ENCODE assay signal across 15 mouse cellular contexts in the genomic region with DNA sequence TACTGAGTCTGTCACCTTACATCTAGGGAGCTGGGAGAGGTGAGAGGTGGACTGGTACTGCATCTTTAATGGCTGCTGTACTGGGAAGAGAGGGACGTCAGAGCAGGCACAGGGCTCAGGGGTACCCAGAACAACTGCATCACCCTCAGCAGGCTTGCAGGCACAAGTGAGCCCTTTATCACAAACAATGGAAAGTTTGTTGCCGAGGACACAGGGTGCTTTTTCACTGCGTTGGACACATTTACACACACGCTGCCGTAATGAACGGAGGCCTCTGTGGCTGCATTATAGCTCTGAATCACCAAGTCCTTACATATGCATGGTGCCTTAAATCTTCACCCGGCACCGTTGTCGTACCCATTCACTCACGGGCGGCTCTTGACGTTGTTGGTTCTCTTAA.
DNase-seq lines count a peak whose midpoint lies in the region; ATAC-seq and TF ChIP-seq lines count a peak whose summit lies in the region.
"Had no signal": no experiment of that assay in that cellular context is flagged by ENCODE, and none has a peak within 500 bp of the region (broad histone marks: within the 10 kb centered on the region; RNA-seq: fewer than 3 reads in every experiment).

No protein-coding gene starts in this region.

- intact Hi-C loops in left cerebral cortex, adult 2 months (cut with DNase I) = no loop called here
- intact Hi-C loops in heart, postnatal 36 days (cut with DNase I) = no loop called here

- H3K4me1 ChIP-seq in heart, embryonic 11.5 days (ENCODE audit: control insufficient read depth, insufficient read depth, low read length) = no peaks in the 10 kb centered on the region
- H3K4me1 ChIP-seq in neural tube, embryonic 15.5 days = peaks cover 11% of the 10 kb centered on the region
- H3K4me1 ChIP-seq: embryonic facial prominence, embryonic 10.5 days; kidney, embryonic 15.5 days had no signal

- no peak overlapping the region for H3K9ac ChIP-seq in heart, embryonic 11.5 days (ENCODE audit: low read depth, low read length)
- no peak overlapping the region for H3K9ac ChIP-seq in neural tube, embryonic 15.5 days (replicated peaks)
- H3K9ac ChIP-seq: kidney, embryonic 15.5 days; liver, embryonic 14.5 days had no signal

- H3K4me3 ChIP-seq in heart, embryonic 11.5 days (ENCODE audit: low read depth, low read length) = no peak overlapping the region
- H3K4me3 ChIP-seq in left cerebral cortex, adult 2 months = no peak overlapping the region
- no peak overlapping the region for H3K4me3 ChIP-seq in neural tube, embryonic 15.5 days (replicated peaks)
- H3K4me3 ChIP-seq: embryonic facial prominence, embryonic 10.5 days; heart, adult 2 months; kidney, embryonic 15.5 days had no signal

- H3K4me2 ChIP-seq in heart, embryonic 11.5 days = no peak overlapping the region
- H3K4me2 ChIP-seq in neural tube, embryonic 15.5 days = peak overlapping the region; percentile 27; the same call in 1 of the 2 replicates
- H3K4me2 ChIP-seq: kidney, embryonic 15.5 days had no signal

- DNase-seq in heart, adult 11 months = peak; percentile 59
- peak; percentile 26 to 37 for DNase-seq in right cerebral cortex, postnatal 10 days (ENCODE audit: low spot score in 2 of 2)
- no peak for DNase-seq in right cerebral cortex, postnatal 4 days
- DNase-seq in left cerebral cortex, adult 2 months (ENCODE audit: extremely low spot score in 1 of 2, low spot score in 2 of 2) = no peak
- no peak for DNase-seq in heart, postnatal 36 days
- DNase-seq: cerebellum, adult 8-10 months; heart, adult 2 months; heart, postnatal 14 days; midbrain, embryonic 14.5 days had no signal

- TF ChIP-seq CTCF in left cerebral cortex, adult 2 months (IDR thresholded peaks at IDR 0.05) = no peak

- ATAC-seq in heart, embryonic 11.5 days (replicated peaks; ENCODE audit: insufficient number of reproducible peaks, low FRiP score, low TSS enrichment) = no peak
- no peak; the same call in 1 of the 2 replicates for ATAC-seq in neural tube, embryonic 15.5 days (ENCODE audit: low FRiP score)
- ATAC-seq: CD4-positive, CD25-positive, alpha-beta regulatory T cell, adult 4 months had no signal

- H3K9me3 ChIP-seq in heart, embryonic 11.5 days (replicated peaks; ENCODE audit: control insufficient read depth, low read length) = no peaks in the 10 kb centered on the region
- H3K9me3 ChIP-seq in neural tube, embryonic 15.5 days (replicated peaks) = no peaks in the 10 kb centered on the region
- H3K9me3 ChIP-seq: embryonic facial prominence, embryonic 10.5 days; kidney, embryonic 15.5 days had no signal

- no peaks in the 10 kb centered on the region for H3K27me3 ChIP-seq in heart, embryonic 11.5 days (ENCODE audit: control insufficient read depth, insufficient read depth, low read length)
- no peaks in the 10 kb centered on the region for H3K27me3 ChIP-seq in neural tube, embryonic 15.5 days (replicated peaks)
- H3K27me3 ChIP-seq: kidney, embryonic 15.5 days had no signal

- H3K27ac ChIP-seq in heart, embryonic 11.5 days (ENCODE audit: low read depth, low read length) = no peak overlapping the region
- peak overlapping the region; percentile 72 for H3K27ac ChIP-seq in left cerebral cortex, adult 2 months
- H3K27ac ChIP-seq in neural tube, embryonic 15.5 days (replicated peaks) = no peak overlapping the region
- H3K27ac ChIP-seq: embryonic facial prominence, embryonic 10.5 days; heart, adult 2 months; kidney, embryonic 15.5 days; liver, embryonic 14.5 days had no signal

- no peaks in the 10 kb centered on the region for H3K36me3 ChIP-seq in heart, embryonic 11.5 days (ENCODE audit: control insufficient read depth, insufficient read depth, low read length)
- H3K36me3 ChIP-seq in neural tube, embryonic 15.5 days = no peaks in the 10 kb centered on the region
- H3K36me3 ChIP-seq: embryonic facial prominence, embryonic 10.5 days; kidney, embryonic 15.5 days had no signal

- 81% methylated on average over 12 of the region's 12 CpGs for WGBS in heart, embryonic 11.5 days (ENCODE audit: insufficient replicate concordance)
- WGBS in neural tube, embryonic 15.5 days = 18% methylated on average over 12 of the region's 12 CpGs

Comparison
In these comparisons a context has a peak if more than half of its experiments do, and no peak if none do; other contexts are left out.
1. DNase-seq: peak in heart, adult 11 months (single experiment) and right cerebral cortex, postnatal 10 days (2 of 2); none in right cerebral cortex, postnatal 4 days (single experiment), left cerebral cortex, adult 2 months (0 of 2) and heart, postnatal 36 days (0 of 2).